Mouse (Mus musculus) adrenal gland, adult (tissue): ENCODE results near the gene C1qtnf3.

Experiments used
- DNase-seq, 2 experiments: peaks; one replicate each; pipeline ENCODE4 v3.0.0; 2022 to 2023; ENCODE audit warnings: low spot score in 1 of 2; ENCODE audit not compliant: inconsistent age in 2 of 2

Gene C1qtnf3

DNA sequence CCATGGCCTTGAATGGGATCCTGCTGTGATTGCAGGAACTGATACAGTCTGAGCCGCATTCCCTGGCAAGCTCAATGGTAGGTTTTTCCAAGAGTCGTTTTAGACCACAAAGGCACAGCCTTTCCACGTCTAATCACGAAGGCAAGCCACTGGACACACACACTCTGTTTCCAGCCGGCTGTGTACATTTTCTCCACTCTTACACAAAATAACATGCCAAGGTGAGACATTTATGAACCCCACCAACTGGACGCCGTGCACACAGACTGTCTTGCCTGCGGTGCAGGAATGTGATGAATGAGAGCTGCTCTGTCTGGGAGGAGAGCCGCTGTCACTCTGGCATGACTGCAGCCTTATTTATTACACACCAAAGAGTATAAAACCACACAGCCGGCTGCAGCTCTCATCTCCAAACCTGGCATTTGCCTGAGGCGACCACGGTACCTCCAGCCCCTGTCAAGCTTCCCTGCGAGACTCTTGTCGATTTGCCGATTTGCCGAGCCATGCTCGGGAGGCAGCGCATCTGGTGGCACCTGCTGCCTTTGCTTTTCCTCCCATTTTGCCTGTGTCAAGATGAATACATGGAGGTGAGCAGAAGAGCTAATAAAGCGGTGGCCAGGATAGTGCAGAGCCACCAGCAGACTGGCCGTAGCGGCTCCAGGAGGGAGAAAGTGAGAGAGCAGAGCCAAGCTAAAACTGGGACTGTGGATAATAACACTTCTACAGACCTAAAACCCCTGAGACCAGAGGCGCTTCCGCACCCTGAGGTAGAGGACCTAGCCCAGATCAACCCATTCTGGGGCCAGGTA lies at the start of gene C1qtnf3:
Gene C1qtnf3, plus strand, starts transcription at position 382 of the 809 bp plus-strand sequence.
- DNase-seq = peak; percentile 15 to 30

DNA sequence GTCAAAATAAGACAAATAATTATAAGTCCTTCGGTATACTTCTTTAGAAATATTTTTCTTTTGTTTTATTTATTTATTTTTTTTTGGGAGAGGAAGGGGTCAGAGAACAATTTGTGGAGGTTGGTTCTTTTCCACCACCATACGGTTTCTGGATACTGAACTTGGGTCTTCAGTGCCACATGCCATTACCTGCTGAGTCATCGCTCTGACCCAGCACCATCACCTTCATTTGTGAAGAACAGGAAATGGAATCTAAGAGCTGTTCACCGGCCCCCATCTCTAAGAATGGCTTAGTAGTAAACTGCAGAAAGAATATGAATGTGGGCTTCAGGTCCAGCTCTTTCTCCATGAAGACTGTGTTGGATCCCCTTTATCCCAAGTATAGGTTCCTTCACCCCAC lies 49.8 kb upstream of the C1qtnf3 start:
- no peak for DNase-seq

DNA sequence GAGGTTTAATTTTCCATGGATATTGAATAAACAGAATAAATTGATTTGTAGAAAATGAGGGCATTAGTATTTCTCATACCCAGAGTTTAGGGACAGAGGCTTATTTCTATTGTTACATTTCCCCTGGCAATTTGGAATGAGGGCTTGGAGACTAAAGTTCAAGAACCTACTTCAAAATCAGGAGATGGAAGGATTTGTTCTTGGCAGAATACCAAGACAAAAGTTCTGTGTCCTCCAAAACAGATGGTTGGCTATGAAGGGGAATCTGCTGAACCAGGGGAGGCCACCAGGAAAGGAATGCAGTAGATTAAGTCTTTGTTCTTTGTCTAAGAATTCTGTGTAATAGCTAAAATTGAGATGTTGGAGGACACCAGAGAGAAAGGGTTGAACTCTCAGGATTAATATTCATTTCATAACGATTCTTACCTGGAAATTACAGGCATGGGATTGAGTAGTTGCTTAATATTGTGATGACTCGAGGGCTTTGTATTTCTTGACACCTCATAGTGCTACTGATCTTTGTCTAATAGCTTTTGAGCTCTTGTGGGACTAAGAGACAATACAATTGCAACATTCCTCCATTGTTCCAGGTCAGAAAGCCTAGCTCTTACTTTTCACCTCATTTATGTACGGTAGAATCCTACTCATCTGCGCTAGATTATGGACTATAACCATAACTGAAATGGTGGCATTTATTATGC lies 35.4 kb upstream of the C1qtnf3 start:
- no peak for DNase-seq

DNA sequence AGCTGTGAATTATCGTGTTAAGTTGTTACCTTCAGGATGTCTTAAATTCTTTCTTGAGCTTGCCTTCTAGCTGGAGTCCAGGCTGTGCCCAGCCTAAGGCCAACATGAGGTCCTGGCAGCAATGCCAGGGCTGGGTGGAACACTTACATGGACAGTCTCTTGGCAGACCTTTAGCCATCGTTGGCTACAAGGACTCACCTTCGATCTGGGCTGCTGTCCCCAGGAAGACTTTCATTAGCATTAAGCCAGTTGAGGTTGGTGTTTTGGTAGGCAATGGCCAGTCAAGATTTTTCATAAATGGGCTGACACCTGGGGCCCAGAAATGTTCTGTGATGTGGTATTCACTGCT lies 34.8 kb upstream of the C1qtnf3 start:
- DNase-seq = no peak

DNA sequence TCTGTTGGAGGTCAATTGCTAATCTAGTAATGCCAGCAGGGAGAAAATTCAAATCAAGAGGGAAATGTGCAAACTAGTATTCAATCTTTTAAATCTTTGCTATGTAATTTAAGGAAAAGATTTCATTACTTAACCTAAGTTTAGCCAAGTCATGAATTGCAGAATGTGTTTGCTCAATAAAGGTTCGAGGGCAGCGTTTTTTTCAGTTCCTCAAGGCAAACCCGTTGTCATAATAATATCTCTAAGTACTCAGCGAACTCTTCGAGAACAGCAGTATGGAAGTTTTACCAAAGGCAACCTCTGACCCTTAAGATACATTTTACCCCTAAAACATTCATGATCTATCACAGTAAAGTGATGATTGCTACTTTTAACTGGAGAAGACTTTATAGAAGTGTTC lies 31.9 kb upstream of the C1qtnf3 start:
- DNase-seq = no peak

DNA sequence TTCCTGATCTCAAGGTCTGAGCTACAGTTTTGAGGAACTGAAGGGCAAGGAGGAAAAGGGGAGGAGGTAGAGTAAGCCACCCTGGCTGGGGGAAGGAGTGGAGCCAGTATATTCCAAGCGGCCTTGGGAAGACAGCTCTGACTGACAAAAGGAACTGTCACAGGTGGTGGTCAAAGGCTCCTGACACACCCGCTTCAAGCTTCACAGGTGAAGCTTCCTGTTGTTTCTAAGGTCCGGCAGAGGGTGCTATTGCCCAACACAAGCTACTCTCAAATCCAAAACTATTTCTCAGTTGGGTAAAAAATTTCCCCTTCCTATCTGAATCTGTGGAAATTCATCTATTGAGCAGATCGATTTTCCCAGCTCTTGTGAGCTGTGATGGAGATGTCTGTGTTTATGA lies 31.1 kb upstream of the C1qtnf3 start:
- peak in 1 of 2 experiments; percentile 50 for DNase-seq

DNA sequence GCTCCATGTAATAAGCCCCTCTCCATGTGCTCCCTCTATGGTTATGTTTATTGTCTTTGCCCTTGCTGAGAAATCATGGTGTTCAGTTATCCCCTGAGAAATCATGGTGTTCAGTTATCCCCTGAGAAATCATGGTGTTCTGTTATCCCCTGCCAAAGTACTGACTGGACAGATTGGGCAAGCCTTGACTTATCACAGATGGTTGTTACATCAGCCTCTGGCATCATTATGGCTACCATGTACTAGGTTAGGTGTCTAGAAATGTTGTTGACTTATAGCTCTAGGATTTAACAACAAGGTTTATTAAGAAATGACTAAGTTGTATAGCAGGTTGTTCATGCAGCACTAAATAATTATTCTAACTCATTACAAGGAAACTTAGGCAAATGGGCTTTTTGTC lies 30.1 kb upstream of the C1qtnf3 start:
- no peak for DNase-seq

DNA sequence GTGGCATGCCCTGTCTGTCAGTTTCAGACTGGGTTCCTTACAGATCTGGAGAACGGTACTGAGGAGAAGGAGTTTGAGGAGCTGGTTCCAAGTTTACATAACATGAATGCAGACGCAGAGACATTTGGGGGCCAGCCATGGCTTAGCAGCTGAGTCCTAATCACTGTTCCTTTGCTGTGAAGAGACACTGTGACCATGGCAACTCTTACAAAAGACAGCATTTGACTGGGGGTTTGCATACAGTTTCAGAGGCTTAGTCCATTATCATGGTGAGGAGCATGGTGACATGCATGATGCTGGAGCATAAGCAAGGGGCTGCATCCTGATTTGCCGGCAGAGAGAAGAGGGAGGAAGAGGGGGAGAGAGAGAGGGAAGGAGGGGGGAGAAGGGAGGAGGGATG lies 29.6 kb upstream of the C1qtnf3 start:
- no peak for DNase-seq

DNA sequence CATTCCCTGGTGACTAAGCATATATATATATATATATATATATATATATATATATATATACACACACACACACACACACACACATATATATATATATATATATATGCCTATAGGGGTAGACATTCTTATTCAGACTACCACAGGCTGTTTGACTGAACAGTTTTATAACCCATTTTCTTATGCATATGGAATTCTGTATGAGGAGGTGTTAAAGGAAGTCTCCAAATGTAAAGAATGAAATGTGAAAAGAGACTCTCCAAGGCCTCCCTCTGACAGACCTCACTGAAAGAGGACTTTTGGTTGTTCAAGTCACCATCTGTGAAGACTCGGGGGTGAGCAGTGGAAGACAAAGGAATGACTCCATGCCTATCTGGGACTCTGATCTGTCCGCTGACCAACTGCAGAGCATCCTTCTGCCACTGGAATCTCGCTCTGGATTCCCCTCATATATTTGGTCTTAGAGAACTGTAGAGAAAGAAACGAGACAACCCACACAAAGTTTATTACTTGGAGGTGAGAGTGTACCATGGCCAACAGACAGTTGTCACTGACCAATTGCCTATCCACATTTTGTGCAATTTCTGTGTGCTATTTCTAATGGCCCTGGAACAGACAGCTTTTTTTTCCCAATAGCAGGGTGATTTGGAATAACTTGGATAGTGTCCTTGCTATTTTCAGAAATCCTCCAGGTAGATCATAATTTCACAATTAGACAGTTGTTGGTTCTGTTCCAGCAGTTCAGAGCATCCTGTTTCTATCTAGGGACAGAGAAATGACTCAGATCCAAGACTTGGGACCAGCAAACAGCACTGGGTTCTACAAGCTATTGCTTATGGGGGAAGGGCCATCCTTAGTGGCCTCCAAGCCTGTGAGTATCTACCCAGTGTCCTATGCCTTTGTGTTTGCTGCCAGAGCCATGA lies 28.8 kb upstream of the C1qtnf3 start:
- DNase-seq = no peak

DNA sequence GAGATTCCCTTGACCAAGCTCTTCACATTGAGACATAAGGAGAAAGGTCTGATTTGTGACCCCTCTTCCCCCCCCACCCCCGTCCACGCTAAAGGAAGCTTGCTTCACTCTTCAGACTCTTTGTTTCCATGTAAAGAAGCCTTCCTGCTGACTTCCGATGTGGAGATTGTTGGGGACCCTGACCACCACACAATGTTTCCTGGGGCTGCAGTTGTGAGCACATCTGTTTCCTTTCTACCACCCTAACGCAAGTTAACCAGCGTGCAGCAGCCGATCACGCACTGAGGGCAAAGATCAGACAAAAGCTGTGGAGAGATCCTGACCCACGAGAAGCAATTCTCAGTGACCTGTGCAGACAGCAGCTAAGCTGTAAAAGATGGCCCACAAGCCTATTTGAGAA lies 24.8 kb upstream of the C1qtnf3 start:
- no peak for DNase-seq

DNA sequence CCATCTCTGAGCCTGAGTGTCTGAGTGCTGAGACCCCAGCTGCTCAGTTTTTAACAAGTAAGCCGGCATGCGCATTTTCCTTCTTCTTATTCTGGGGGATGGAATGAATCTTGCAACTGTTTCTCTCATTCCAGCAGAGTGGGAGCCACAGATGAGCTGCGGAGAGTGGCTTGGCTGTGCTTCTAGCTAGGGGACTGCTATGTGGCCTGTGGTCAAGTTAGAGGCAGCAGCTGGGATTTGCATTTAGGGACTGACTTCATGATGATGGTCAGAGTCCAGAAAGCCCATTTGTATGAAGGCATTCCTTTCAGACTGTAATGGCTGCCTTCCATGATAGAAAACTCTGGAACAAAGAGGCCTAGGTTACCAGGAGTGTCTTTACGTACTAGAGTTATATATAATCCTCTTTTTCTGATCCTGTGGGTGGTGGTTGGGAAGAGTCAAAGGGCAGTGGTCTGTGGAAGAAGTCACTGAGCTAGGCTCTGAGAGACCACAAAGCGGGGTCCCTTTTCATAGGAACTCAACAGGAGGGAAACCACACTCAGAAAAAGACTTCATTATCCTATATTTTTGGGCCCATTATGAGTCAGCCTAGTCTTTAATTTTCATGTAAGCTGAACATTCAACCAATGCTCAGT lies 23.4 kb upstream of the C1qtnf3 start:
- no peak for DNase-seq

DNA sequence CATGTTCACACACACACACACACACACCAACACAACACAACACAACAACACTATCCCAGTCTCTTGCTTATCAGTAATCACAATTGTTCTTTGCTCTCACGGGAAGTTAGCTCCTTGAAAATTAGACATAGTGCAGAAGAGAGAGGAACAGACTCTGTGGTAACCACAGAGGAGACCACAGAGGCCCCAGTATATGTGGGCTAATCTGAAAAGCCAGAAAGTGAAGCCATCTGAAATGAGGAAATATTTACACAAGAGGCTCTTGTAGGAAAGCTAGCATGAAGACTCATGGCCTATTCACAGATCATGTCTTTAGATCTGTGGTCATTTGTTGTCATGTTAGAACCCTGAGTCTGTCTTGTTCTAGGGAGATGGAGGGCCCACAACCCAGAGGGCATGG lies 18.2 kb upstream of the C1qtnf3 start:
- no peak for DNase-seq

DNA sequence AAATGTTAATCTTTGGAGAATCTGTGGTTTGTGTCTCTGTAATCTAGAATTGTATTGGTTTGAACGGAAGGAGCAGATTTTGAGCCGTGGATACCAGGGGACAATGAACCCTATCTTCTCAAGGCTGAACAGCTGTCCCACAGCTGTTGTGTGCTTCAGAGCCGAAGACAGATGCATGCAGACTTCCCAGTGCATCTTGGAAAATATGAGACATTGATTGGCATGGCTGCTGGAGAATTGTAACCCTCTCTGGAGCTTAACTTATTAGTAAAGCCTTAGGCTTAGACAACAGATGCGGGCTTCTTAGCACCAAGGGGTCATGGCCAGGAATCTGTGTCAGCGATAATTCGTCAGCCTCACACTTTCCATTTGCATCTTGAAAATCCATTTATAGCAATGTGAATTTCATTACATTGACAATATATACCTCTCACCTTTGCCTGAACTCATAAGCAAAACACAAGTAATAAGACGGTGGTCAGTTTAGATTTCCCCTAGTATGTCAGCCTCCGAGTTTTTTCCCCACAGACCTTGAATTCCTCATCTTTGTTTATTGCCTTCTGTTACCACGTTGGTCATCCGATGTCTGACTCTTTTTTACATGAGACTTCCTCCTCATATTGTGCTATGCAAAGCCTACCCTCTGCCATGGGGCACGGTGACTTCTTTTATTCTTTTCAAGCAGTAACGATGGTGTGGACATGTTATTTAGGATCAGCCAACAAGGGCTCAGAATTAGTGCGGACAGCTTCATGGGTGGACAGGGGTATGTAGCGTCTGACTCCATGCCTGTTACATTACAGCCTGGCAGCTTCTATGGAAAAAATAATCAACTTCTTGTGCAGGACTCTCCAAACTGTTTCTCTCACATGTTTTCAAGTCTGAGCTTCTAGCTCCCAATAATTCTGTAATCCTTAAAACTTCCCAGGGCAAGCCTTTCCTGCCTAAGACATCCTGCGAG lies 11.7 kb upstream of the C1qtnf3 start:
- no peak for DNase-seq

DNA sequence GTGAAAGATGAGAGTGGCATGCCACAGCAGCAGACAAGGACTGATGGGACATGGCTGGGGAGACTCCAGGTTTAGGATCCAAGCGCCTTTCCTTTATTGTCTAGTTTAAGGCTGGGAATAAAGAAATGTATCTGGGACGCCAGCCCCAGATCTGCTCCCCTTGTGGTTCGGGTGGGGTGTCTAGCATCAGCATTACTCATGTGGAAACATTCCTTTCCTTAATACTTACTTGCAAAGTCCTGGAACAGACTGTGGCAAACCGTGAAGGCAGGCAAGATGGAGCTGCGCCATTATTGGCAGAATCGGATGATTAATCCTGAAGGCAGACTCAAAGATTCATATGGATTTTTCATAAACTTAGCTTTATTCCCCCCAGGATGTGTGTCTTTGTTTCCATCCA lies 10.2 kb upstream of the C1qtnf3 start:
- DNase-seq = no peak

DNA sequence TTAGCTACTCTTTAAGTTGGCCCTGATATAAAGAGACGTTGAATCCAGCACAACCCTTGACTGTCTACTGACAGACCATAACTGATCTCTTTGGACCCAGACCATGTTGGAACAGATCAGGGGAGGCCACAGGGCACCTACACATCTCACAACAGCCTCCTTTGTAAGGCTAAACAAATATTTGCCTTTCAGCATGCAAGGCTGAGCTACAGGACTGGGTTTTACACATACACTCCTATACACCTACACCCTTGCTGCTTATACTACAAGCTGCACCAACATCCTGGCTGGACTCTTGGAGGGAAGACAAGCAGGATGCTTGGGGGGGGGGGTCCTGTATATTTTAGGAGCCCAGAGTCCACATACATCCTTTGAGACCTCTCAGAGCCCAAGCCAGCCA lies 4.3 kb upstream of the C1qtnf3 start:
- DNase-seq = no peak

DNA sequence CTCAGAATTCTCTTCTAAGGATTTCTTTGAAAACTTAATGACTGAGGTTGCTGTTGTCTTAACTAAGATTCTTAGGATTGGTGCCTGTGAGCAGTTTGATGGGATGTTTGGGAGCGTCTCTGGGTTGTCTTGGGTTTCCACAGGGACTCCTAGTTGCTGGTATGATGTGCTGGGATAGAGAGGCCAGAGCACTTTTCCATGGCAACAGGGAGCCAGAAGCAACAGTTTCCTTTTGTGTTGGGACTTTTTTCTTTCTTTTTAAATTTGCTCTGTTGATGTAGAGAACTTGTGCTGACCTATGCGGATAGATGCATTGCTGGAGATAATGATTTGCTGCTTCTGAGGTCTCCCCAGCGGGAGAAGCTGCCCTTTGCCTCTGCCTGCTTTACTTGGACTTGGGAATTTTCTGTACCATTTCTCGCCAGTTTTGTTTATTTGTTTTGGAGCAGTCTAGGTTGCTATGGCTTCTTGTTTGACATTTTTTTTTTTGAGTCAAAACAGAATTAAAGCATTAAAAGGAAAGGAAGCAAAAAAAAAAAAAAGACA lies 701 bp downstream of the C1qtnf3 start:
- peak in 1 of 2 experiments; percentile 3 for DNase-seq

DNA sequence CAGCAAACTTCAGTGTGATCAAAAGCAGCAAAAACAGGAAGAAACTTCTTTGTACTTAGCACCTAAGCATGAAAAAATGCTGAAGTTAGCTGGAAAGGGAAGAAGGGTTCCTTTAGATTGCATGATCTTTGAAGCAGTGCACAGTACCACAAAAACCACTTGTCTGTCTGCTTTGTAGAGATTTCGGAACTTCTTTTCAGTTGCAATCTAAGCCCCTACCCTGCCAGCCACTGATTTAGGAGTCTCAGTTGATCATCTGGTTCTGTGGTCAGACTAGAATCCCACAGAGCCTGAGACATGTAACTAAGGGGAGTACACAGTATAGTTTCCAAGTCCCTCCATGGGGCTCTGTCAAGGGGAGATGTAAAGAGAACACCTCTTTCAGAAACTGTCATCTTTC lies 1.3 kb downstream of the C1qtnf3 start:
- DNase-seq = no peak

DNA sequence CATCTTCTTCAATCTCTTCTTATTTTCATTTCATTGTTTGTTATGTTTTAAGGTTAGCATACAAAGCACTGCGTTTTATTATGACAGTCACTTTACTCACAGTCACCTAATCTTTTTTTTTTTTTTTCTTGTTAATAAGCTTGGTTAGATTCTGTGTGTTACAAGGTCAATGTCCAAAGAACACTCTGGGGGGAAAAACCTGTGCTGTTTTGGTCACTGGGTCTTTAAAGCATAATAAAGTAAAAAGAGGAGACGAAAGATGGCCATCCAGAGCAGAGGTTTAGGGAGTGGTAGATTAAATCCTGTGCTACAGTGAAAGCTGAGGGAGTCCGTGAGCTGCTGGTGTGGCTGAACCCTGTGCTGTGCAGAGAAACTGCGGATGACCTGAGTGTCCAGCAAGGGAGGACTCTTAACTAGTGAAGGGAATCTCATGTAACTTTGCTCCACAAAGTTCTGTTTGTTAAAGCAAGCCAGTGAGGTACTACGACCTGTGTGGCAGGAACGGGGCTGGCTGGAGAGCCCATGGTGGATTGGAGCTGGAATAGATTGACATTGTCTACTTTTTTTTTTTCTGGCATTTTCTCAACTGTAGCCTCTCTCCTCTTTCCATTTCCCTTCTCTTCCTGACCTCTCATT lies 2.4 kb downstream of the C1qtnf3 start:
- DNase-seq = no peak

DNA sequence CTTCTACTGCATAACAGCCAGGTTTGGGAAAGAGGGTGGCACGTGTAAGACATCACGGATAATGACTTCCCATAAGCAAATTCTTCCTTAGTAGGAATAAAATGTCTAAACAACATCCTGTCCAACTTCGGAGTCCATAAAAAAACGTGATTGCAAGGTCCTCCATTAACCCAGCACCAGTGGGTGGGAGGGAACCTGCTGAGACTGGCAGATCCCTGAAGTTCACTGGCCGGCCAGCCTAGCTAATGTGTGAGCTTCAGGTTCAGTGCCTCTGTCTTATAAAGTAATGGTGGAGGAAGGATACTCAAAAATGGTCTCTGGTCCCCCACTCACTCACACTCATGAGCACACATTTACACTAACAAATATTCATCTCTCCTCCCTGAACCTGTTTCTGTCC lies 3.0 kb downstream of the C1qtnf3 start:
- no peak for DNase-seq
